Mouse (Mus musculus): ENCODE results near the gene Fam117b. TPM values are rescaled to one million over a fixed set of nuclear protein-coding genes. Genes with fewer than 3 reads are reported as not detected.

Fam117b gene
- polyA plus RNA-seq, 1 experiment, result 15.4 TPM

DNA sequence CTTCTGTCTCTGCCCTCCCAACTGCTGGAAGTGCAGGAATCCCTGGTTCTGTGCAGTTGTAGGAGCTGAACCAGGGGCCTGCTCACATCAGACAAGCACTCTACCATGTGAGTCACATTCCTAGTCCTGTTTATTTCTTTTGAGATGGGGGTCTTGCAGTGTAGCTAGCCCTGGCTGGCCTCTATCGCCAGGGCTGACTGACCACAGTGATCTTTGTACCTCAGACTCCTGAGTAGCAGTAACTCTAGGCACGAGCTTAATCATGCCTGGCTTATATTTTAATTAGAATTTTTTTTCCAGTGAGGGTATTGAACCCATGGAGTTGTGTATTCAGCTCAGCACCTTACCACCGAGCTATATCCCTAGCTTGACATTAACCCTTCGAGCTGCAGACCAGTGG, 21.6 kb upstream of the Fam117b start:
- no peak overlapping the region for H3K4me3 ChIP-seq (ENCODE audit: control insufficient read depth, low read depth, low read length)
- H3K27ac ChIP-seq (ENCODE audit: control insufficient read depth, insufficient read depth, low read depth, low read length), result no peak overlapping the region
- TF ChIP-seq CTCF (IDR thresholded peaks at IDR 0.05; ENCODE audit: control insufficient read depth, insufficient read depth, insufficient replicate concordance, low read depth, low read length) (no peak), POLR2A (IDR thresholded peaks at IDR 0.05; ENCODE audit: control insufficient read depth, low read depth, low read length) (no peak)
- no peaks in the 10 kb centered on the region for H3K4me1 ChIP-seq (ENCODE audit: control insufficient read depth, insufficient read depth, low read length)
- no peaks in the 10 kb centered on the region for H3K36me3 ChIP-seq (ENCODE audit: control insufficient read depth, insufficient read depth, low read length)
- H3K27me3 ChIP-seq (ENCODE audit: control insufficient read depth, insufficient read depth, low read length), result no peaks in the 10 kb centered on the region

DNA sequence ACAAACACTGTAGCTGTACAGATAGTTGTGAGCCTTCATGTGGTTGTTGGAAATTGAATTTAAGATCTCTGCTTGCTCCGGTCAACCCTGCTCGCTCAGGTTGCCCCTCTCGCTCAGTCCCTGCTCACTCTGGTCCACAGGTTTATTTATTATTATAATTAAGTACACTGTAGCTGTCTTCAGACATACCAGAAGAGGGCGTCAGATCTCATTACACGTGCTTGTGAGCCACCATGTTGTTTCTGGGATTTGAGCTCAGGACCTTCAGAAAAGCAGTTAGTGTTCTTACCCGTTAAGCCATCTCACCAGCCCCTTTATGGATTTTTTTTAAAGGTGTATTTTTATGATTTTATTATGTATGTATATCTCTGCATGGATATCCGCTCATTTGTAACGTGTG, 20.0 kb upstream of the Fam117b start:
- H3K27ac ChIP-seq (ENCODE audit: control insufficient read depth, insufficient read depth, low read depth, low read length), result no peak overlapping the region
- H3K4me3 ChIP-seq (ENCODE audit: control insufficient read depth, low read depth, low read length), result no peak overlapping the region
- H3K27me3 ChIP-seq (ENCODE audit: control insufficient read depth, insufficient read depth, low read length), result no peaks in the 10 kb centered on the region
- TF ChIP-seq POLR2A (IDR thresholded peaks at IDR 0.05; ENCODE audit: control insufficient read depth, low read depth, low read length) (no peak), CTCF (IDR thresholded peaks at IDR 0.05; ENCODE audit: control insufficient read depth, insufficient read depth, insufficient replicate concordance, low read depth, low read length) (no peak)
- no peaks in the 10 kb centered on the region for H3K36me3 ChIP-seq (ENCODE audit: control insufficient read depth, insufficient read depth, low read length)
- no peaks in the 10 kb centered on the region for H3K4me1 ChIP-seq (ENCODE audit: control insufficient read depth, insufficient read depth, low read length)

DNA sequence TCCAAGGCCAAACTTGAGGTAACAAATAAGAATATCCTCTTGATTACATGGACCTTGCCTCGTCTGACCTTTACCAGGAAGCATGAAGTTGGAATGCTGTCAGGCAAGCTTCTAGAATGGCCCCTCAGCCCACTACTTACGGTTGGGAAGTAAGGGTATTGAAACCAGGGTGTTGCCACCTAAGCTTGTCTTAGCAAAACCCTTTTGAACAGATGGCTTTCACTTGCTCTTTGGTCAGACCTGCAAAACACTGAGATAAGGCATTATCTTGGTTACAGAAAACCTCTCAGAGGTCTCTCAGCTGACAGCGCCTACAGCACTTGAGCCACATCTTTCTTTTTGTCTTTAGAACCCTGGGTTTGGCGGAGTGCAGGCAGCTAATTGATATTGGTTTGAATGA, 18.8 kb upstream of the Fam117b start:
- no peaks in the 10 kb centered on the region for H3K36me3 ChIP-seq (ENCODE audit: control insufficient read depth, insufficient read depth, low read length)
- TF ChIP-seq POLR2A (IDR thresholded peaks at IDR 0.05; ENCODE audit: control insufficient read depth, low read depth, low read length), result no peak
- TF ChIP-seq CTCF (IDR thresholded peaks at IDR 0.05; ENCODE audit: control insufficient read depth, insufficient read depth, insufficient replicate concordance, low read depth, low read length), result no peak
- no peak overlapping the region for H3K4me3 ChIP-seq (ENCODE audit: control insufficient read depth, low read depth, low read length)
- no peaks in the 10 kb centered on the region for H3K27me3 ChIP-seq (ENCODE audit: control insufficient read depth, insufficient read depth, low read length)
- no peaks in the 10 kb centered on the region for H3K4me1 ChIP-seq (ENCODE audit: control insufficient read depth, insufficient read depth, low read length)
- no peak overlapping the region for H3K27ac ChIP-seq (ENCODE audit: control insufficient read depth, insufficient read depth, low read depth, low read length)

GRCm38 (mm10) chr1:59895456-59895855, 17.4 kb upstream of the Fam117b start:
- no peaks in the 10 kb centered on the region for H3K36me3 ChIP-seq (ENCODE audit: control insufficient read depth, insufficient read depth, low read length)
- TF ChIP-seq POLR2A (IDR thresholded peaks at IDR 0.05; ENCODE audit: control insufficient read depth, low read depth, low read length) (no peak), CTCF (IDR thresholded peaks at IDR 0.05; ENCODE audit: control insufficient read depth, insufficient read depth, insufficient replicate concordance, low read depth, low read length) (no peak)
- no peak overlapping the region for H3K4me3 ChIP-seq (ENCODE audit: control insufficient read depth, low read depth, low read length)
- H3K27ac ChIP-seq (ENCODE audit: control insufficient read depth, insufficient read depth, low read depth, low read length), result no peak overlapping the region
- no peaks in the 10 kb centered on the region for H3K27me3 ChIP-seq (ENCODE audit: control insufficient read depth, insufficient read depth, low read length)
- no peaks in the 10 kb centered on the region for H3K4me1 ChIP-seq (ENCODE audit: control insufficient read depth, insufficient read depth, low read length)

GRCm38 (mm10) chr1:59897147-59897798, 15.5 kb upstream of the Fam117b start:
- no peaks in the 10 kb centered on the region for H3K4me1 ChIP-seq (ENCODE audit: control insufficient read depth, insufficient read depth, low read length)
- H3K27ac ChIP-seq (ENCODE audit: control insufficient read depth, insufficient read depth, low read depth, low read length), result no peak overlapping the region
- no peaks in the 10 kb centered on the region for H3K27me3 ChIP-seq (ENCODE audit: control insufficient read depth, insufficient read depth, low read length)
- no peak overlapping the region for H3K4me3 ChIP-seq (ENCODE audit: control insufficient read depth, low read depth, low read length)
- TF ChIP-seq POLR2A (IDR thresholded peaks at IDR 0.05; ENCODE audit: control insufficient read depth, low read depth, low read length) (no peak), CTCF (IDR thresholded peaks at IDR 0.05; ENCODE audit: control insufficient read depth, insufficient read depth, insufficient replicate concordance, low read depth, low read length) (no peak)
- no peaks in the 10 kb centered on the region for H3K36me3 ChIP-seq (ENCODE audit: control insufficient read depth, insufficient read depth, low read length)

DNA sequence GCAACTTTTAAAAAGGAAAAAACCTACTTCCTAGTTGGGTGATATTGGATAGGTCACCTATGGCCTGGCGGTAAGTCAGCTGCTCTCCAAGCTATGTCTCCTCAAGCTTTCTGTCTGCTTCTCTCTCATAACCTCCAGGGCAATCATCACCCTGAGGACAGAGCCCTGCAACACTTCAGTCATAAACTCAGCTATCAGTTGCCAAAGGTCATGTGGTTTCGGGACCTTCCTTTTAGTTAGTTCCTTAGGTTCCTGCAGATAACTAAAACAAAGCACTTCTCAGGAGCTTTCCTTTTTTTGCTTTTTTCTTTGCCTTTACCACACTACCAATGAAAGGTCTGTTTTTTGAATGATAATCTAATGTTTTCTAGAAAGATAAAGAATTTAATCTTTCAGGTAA, 13.1 kb upstream of the Fam117b start:
- Histone ChIP-seq H3K27me3 (ENCODE audit: control insufficient read depth, insufficient read depth, low read length) (no peaks in the 10 kb centered on the region), H3K4me3 (ENCODE audit: control insufficient read depth, low read depth, low read length) (no peak overlapping the region), H3K4me1 (ENCODE audit: control insufficient read depth, insufficient read depth, low read length) (no peaks in the 10 kb centered on the region), H3K27ac (ENCODE audit: control insufficient read depth, insufficient read depth, low read depth, low read length) (no peak overlapping the region), H3K36me3 (ENCODE audit: control insufficient read depth, insufficient read depth, low read length) (no peaks in the 10 kb centered on the region)
- TF ChIP-seq CTCF (IDR thresholded peaks at IDR 0.05; ENCODE audit: control insufficient read depth, insufficient read depth, insufficient replicate concordance, low read depth, low read length) (no peak), POLR2A (IDR thresholded peaks at IDR 0.05; ENCODE audit: control insufficient read depth, low read depth, low read length) (no peak)

DNA sequence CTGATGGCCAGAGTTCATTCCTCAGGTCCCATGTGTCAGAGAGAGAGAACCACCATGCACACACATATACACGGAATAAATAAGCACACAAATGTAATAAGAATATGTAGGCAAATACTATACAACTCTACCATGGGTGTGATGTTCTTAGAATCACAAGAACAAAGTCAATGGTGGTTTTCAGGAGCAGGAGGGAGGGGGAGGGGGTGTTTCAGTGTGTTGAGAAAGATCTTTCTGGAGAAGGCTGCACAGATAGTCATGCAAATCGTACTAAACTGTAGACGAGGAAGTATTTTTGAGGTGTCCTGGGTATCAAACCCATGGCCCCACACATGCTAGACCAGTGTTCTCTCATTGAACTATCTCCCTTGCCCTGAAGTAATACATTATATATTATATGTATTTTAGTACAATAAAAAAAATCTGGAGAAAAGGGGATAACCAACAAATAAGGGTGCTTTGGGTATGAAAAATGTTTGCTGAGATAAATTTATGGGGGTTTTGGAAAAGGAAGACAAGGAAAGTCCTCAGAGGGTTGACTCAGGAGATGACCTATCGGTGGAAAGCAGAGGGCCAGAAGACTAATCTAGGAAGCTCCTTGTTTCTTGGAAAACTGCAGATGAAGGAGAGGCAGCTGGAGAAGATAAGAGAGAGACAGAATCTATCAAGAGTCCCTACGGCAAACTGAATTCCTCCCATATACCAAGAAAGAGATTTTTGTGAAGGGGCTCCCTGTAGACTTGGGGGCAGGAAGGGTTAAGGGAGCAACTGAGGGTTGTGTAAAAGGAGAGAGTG, 11.5 kb upstream of the Fam117b start:
- Histone ChIP-seq H3K4me1 (ENCODE audit: control insufficient read depth, insufficient read depth, low read length) (no peaks in the 10 kb centered on the region), H3K27me3 (ENCODE audit: control insufficient read depth, insufficient read depth, low read length) (no peaks in the 10 kb centered on the region), H3K4me3 (ENCODE audit: control insufficient read depth, low read depth, low read length) (no peak overlapping the region), H3K27ac (ENCODE audit: control insufficient read depth, insufficient read depth, low read depth, low read length) (no peak overlapping the region), H3K36me3 (ENCODE audit: control insufficient read depth, insufficient read depth, low read length) (no peaks in the 10 kb centered on the region)
- TF ChIP-seq POLR2A (IDR thresholded peaks at IDR 0.05; ENCODE audit: control insufficient read depth, low read depth, low read length), result no peak

All from testis, adult 2 months (tissue).